Mouse (Mus musculus) NIH3T3 (cell line): ENCODE results near the gene Tmem222.

ENCODE experiments used
- DNase-seq: peaks from one replicate; pipeline ENCODE4 v3.0.0-alpha.2; 2012; ENCODE audit warnings: low read depth

Tmem222 gene

GRCm38 (mm10) chr4:133250609-133251008 is 27.0 kb downstream of the Tmem222 start:
- peak; percentile 69 for DNase-seq

GRCm38 (mm10) chr4:133247806-133248449 is 29.7 kb downstream of the Tmem222 start:
- no peak for DNase-seq

GRCm38 (mm10) chr4:133247072-133247471 is 30.5 kb downstream of the Tmem222 start:
- no peak for DNase-seq

- DNase-seq, result no peak
Observed at GRCm38 (mm10) chr4:133244289-133244688, 33.3 kb downstream of the Tmem222 start.

- DNase-seq, result no peak
Observed at GRCm38 (mm10) chr4:133243538-133243937, 34.1 kb downstream of the Tmem222 start.

GRCm38 (mm10) chr4:133242710-133243109 is 34.9 kb downstream of the Tmem222 start:
- DNase-seq, result no peak

- DNase-seq, result no peak
Observed at GRCm38 (mm10) chr4:133241910-133242309, 35.7 kb downstream of the Tmem222 start.

GRCm38 (mm10) chr4:133240934-133241908 is 36.4 kb downstream of the Tmem222 start:
- DNase-seq, result peak; percentile 90

GRCm38 (mm10) chr4:133240490-133240921 is 37.1 kb downstream of the Tmem222 start, which contains the start of gene Map3k6:
Gene Map3k6, plus strand, starts transcription at chr4:133240818.
- peak; percentile 67 for DNase-seq

- no peak for DNase-seq
Observed at GRCm38 (mm10) chr4:133237911-133238310, 39.7 kb downstream of the Tmem222 start.

GRCm38 (mm10) chr4:133235415-133235814 is 42.2 kb downstream of the Tmem222 start:
- no peak for DNase-seq

GRCm38 (mm10) chr4:133234771-133235170 is 42.8 kb downstream of the Tmem222 start:
- no peak for DNase-seq

- DNase-seq, result peak; percentile 73
Observed at GRCm38 (mm10) chr4:133233285-133233976, 44.2 kb downstream of the Tmem222 start.

GRCm38 (mm10) chr4:133229582-133229981 is 48.0 kb downstream of the Tmem222 start:
- no peak for DNase-seq

- no peak for DNase-seq
Observed at GRCm38 (mm10) chr4:133227636-133228035, 50.0 kb downstream of the Tmem222 start.

- DNase-seq, result peak; percentile 21
Observed at GRCm38 (mm10) chr4:133226073-133226472, 51.5 kb downstream of the Tmem222 start.

- no peak for DNase-seq
Observed at GRCm38 (mm10) chr4:133223875-133224274, 53.7 kb downstream of the Tmem222 start.

GRCm38 (mm10) chr4:133221701-133222100 is 55.9 kb downstream of the Tmem222 start:
- DNase-seq, result no peak

GRCm38 (mm10) chr4:133220656-133221055 is 56.9 kb downstream of the Tmem222 start:
- no peak for DNase-seq

- no peak for DNase-seq
Observed at GRCm38 (mm10) chr4:133218745-133219144, 58.8 kb downstream of the Tmem222 start.

GRCm38 (mm10) chr4:133217641-133218040 is 60.0 kb downstream of the Tmem222 start:
- peak; percentile 72 for DNase-seq
